Mouse (Mus musculus) neutrophil, adult 5-6 weeks (primary cell): Measurements from ENCODE around the gene Zfhx2. TPM values are rescaled to one million over a fixed set of nuclear protein-coding genes. Genes with fewer than 3 reads are reported as not detected.
A peak's percentile ranks its signal among the peaks of the same experiment; 100 is the strongest.

Experiments used
- ATAC-seq: fragments of 151-379, 151-347 bp; 2 replicates; pipeline ENCODE4 v1.8.0; 2017; ENCODE audit warnings: mild to moderate bottlenecking, moderate TSS enrichment; ENCODE audit not compliant: insufficient number of reproducible peaks, poor library complexity, low FRiP score, severe bottlenecking; ENCODE audit errors: extremely low read depth
- total RNA-seq: library from RNA; stranded (forward); fragments of 200-1000 nt; gene quantifications from 2 replicates; pipeline ENCODE4 v1.2.3, GENCODE M21; 2017

The Zfhx2 gene
- 7.2 and 7.8 TPM in 2 replicates for total RNA-seq

DNA sequence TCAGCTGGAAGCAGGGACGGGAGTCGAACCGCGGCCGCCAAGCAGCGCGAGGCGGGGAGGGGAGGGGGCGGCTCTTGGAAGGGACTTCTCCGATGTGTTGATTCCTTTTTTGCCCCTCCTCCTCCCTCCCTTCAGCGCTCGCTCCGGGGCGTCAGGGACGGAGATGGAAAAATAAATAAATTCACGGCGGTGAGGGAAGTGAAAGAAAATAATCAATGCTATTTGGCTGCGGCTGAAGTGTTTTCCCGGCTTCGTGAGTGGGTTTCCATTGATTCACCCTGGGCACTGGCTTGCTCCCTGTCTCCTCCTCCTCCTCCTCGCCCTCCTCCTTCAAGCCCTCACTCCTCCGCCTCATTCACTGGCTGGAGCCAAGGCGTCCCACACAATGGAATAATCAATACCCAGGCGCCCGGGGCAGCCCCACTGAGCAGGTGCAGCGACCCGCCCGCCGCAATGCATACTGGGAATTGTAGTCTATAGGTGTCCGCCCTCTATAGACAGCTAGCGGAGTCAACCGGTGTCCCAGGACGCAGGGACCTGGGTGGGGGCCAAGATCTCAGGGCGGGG lies at the start of gene Zfhx2:
Gene Zfhx2, minus strand, starts transcription at position 314 of the 567 bp plus-strand sequence.
- ATAC-seq = peak; percentile 84

DNA sequence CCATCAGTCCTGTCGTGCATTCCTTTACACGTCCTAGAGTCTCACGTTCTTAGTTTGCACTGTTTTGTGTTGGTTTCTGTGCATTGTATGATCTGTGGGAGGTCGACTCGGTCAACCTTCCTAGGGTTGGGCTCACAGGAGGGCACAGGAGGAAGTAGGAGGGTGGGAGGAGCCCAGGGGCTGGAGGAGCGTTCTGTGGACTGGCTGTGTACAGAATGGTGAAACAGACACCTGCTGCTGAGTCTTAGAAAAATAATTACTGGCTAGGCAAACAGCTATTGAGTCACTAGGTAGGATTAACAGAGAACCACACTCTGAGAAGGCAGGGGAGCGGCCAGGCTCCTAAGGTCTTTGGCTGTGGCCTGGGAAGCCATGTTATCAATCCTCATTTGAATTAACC lies 47.2 kb upstream of the Zfhx2 start:
- ATAC-seq = no peak

DNA sequence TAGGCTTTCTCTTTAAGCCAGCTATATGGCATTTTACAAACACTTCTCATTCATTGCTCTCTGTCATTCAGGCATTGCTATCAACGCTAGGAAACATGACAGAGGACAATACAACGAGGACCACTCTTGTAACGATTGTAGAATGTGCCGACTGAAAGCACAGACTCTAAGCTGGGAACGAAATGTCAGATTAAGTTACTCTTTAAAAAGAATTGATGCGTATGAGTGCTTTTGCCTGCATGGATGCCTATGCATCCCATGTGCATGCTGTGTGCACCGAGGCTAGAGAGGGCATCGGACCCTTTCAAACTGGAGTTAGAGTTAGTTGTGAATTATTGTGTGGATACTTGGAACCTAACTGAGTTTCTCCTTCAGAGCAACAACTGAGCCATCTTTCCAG lies 43.6 kb upstream of the Zfhx2 start:
- no peak for ATAC-seq

DNA sequence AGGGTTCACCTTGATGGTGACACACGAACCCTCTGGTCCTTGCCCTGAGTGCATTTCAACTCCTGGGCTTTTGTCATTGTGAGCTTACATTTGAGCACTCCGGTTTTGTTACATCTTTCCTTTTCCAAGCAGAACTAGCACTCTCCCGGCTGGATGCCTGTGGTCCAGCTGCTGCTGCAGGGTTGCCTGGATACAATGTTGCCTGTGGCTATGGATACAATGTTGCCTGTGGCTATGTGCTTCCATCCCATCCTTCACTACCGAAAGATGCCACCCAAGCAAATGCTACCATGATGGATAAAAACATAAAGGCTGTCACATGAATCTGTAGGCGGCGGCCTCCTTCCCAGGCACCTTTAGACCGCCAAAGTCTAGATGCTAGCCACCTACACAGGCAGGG lies 34.4 kb upstream of the Zfhx2 start:
- ATAC-seq = no peak

DNA sequence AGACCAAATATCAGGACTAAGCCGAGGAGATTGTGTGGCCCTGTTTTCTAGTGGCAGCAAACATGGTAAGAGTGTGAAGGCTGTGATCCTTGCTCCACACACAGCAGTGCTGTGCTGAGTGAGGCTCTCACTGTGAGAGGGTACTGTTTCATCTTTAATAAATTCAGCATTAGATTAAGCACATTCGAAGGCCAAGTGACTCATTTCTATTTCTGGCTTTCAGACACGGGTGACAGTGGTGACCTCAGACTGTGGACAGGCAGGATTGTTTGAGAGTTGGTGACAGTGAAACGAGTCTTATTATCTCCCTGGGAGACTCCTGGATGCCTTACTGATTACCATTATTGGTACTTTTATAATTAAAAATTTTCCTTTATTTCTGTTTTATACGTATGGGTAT lies 33.6 kb upstream of the Zfhx2 start:
- ATAC-seq = no peak

DNA sequence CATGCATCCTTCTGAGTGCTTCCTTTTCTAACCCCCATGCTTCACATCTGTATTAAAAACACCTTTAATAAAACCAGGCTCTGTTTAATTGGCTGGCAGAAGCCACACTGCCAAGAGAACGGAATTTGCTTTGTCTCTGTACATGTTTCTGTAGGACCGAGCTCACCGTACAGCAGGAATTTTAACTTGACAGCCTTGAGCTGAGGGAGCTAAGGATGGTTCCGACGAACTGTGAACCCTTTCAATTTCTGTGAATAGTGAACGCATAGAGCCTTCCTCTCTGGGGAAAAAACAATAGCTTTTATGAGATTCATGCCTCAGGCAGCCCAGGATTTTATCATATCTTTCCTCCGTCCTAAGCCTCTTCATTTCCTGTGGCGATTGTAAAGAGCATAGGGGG lies 30.2 kb upstream of the Zfhx2 start:
- ATAC-seq = no peak

DNA sequence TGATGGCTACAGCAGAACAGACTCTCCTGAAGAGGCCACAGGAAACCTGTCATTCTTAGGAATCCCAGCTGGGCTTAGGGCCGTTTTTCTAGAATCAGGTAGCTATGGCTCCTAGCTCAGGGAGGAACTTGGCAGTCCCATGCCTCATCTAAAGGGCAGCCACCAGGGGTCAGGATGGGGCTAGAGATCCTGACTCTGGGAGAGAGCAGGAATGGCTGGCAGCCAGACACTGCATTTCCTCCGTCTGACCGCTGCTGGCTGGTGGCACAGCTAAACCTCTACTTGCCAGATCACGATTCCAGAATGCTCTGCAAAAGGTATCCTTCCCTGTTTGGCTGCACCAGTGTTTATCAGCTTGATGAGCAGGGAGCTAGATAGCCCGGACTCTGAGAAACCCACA lies 29.8 kb upstream of the Zfhx2 start:
- no peak for ATAC-seq

DNA sequence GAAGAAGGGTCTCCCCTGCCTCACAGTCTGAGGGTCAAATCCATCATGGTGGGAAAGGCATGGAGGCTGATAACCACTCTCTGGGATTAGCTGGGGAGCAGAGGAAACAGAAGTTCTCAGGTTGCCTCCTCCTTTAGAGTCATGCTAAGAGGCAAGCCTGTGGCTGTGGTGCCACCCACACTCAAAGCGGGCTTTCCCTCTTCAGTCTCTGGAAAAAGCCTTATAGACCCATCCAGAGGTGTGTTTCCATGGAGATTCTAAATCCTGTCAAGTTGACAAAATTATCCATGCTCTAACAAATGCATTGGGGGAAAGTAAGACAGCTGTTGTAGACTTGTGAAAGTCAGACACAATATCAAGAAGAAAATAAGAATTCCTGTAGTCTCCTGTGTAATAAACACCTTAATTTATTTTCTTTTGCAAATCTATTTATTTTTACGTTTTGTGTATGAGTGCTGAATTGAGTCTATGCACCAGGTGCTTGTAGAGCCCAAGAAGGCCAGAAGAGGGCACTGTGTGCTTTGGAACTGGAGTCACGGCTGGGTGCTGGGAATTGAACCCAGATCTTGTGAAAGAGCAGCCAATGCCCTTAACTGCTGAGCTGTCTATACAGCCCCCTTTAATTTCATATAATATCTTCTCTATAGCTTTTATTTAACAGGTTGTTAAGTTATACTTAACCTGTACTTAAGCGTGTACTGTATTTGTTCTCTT lies 27.5 kb upstream of the Zfhx2 start:
- no peak for ATAC-seq

DNA sequence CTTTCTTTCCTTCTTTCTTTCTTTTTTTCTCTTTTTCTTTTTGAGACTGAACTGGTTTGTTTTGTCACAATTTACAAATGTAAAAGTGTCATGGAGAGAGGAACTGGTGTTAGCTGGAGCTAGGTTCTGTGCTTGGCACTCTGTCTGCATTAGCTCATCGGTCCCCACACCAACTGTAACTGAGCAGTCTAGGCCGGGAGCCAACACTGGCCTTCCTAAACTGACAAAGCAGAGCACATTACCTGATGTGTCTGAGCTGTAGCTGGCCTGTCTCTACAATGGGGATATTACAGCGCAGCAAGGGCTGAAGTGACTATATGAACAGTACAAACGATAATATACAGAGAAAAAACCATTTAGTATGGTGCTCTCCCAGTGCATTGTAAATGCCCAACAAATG lies 26.7 kb upstream of the Zfhx2 start:
- ATAC-seq = no peak

DNA sequence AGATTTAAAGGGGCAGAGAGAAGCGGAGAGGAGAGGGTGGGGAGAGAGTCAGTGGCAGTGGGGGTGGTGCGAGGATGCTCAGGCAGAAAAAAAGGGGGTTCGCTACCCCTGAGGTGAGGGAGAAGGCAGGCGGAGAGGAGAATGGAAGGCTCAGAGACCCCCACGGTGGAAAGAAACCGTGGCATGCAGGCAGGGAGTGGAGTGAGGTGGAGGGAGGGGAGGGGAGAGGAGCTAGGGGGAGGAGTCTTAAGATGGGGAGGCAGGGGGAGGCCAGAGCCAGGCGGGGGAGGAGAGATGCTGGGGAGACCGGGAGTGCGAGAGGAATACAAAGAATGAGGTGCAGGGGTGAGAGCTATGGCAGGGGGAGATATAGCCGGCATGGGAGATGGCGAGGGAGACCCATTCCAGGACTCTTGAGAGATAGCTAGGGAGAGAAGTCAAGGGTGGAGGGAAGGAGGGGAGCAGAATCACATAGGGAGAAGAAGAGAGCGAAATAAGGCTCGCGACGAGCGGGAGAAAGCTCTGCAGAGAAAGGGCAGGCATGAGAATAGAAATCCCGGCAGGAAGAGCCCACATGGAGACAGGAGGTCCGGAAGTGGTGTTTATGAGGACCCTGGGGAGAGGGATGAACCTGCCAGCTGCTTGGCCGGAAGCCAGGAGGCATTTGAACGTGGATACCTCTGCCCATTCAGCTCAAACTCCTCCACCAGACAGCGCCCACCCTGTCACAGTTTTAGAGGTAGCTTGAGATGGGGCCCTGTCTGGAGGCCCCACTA lies 24.5 kb upstream of the Zfhx2 start, which contains the start of gene Jph4:
Gene Jph4, minus strand, starts transcription at position 511 of the 776 bp plus-strand sequence.
- ATAC-seq = no peak

DNA sequence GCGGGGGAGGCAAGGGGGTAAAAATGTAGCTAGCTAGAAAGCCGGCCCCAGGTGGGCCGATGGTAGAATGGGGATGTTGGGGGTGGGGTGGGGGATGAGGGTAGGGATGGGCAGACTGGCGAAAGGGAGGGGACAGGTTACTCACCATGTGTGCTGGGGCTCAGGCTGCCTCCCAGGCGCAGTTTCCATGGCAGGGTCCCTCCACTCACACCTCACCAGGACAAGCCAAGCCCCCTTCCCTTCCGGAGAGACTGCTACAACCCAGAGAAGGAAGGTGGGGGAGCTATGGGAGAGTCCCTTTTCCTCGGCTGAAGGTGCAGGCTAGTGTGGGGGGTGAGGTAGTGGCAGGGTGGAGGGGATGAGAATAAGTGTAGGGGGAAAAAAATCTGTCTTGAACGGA lies 23.7 kb upstream of the Zfhx2 start:
- ATAC-seq = no peak

DNA sequence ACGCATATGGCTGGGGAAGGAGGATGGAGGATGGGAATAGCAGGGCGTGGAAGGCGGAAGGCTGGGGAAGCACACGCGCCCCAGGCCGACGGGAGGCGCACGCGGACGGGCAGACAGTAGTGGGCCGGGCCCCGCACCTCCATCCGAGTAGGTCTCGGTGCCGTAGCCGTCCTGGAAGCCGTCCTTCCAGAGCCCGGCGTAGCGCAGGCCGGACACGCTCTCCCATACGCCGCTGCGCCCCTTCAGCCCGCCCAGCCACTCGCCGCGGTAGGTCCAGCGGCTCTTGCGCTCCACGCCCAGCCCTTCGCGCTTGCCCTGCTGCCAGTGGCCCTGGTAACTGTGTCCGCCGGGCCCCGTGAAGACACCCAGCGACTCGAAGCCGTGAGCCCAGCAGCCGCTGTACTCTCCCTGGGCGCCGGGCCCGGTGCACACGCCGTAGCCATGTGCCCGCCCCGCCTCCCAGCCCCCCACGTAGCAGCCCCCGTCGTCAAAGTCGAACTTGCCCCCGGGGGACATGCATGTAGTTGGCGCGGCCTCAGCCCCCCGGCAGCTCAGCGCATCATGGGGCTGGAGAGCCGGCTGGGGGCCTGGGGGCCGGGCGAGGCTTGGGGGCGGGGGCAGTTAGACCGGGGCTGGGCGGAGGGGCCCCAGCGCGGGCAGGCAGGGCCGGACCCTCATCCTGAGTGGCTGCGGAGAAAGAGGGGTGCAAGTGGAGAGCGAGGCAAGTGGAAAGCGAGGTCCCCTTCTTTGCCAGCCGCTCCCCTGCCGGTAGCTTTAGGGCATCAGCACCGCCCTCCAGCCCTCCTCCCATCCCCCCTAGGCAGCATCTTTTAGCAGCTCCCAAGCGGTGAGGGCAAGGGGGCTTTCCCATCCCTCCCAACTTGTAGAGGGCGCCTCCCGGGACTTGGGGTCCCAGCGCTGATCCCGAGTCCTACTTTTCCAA lies 22.9 kb upstream of the Zfhx2 start:
- no peak for ATAC-seq

DNA sequence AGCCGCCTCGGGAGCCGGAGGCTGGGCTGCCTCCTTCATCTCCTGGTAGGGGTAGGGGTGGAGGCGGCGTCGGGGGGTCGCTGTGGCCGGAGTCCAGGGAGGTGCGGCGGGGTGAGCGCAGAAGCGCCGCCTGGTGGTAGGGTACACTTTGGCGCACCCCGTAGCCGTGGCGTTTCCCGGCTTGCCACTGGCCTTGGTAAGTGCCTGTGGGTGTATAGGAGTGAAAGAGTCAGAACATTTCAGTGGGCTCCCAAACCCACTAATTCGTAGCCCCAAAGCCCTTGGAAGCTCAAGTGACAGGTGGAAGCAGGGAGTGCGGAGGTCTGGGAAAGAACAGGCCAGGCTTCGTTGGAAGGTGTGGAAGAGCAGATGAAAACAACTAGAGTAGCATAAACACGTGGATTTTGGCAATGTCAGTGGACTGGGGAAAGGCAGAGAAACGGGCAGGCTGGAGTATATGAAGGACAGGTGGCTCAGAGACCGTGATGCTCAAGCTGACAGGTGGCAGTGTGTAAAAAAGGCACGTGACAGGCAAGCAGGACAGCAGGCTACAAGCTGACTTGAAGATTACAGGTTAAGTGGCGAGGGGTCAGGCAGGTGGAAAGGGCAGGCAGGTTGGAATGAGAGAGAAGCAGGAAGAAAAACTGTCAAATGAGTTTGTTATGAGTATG lies 22.0 kb upstream of the Zfhx2 start:
- no peak for ATAC-seq

DNA sequence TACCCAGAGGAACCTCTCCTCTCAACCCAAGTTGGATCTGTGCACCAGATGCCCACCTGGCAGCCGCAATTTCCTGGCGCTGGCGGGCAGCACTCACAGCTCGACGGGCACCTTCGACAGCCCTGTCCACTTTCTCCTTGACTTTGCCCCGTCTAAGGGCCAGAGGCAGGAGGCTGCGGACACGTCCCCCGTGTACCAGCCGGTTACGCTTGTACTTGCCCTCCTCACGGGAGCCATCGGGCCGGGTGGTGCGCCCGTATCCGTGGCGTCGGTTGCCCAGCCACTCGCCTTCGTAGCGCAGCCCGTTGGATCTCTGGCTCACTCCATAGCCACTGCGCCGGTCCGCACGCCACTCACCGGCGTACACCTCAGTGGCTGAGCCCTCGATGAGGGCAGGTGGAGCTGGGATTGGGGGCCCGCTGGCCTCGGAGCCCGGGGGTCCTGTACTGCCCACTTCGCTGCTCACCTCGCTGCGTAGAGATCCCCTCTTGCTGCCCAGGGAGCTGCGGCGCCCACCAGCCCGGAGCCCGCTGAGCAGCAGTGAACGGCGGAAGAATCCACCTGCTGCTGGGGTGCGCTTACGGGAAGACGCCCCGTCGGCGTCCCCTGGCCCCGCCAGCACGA lies 21.3 kb upstream of the Zfhx2 start:
- ATAC-seq = no peak

DNA sequence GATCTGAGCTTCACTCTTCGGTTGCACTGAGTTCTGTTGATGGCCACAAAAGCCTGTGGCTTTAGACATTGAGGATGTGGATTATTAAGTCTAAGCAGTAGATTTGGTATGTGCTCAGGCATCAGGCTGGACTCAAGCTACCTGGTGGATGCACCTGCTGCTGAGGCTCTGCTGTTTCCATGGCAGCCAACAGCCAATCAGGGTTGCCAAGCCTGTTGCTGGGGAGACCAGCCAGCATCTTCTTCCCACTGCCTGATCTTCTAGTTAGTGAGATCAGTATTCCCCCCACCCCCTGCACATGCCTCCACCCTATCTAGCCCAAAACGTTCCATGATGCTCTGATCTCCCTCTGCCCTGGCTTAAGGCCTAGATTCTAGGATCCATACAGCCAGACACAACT lies 19.6 kb upstream of the Zfhx2 start:
- no peak for ATAC-seq

DNA sequence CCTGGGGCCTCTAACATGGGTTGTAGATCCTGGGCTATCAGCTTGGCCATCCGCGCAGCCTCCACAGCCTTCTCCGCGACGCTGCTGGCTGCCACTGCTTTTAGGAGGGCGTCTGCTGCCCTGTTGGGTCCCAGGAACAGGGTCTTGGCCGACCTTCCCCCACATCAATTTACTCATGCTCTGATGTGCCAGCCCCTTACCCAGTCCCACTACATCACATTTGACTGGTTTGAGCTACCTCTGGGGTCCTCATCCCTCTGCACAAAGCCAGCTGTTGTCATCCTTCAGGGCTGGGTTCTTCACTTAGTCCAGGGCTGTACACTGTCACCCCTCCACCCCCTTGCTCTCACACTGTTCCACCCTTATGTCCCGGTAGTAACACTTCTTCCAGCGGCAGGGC lies 18.0 kb upstream of the Zfhx2 start:
- no peak for ATAC-seq

DNA sequence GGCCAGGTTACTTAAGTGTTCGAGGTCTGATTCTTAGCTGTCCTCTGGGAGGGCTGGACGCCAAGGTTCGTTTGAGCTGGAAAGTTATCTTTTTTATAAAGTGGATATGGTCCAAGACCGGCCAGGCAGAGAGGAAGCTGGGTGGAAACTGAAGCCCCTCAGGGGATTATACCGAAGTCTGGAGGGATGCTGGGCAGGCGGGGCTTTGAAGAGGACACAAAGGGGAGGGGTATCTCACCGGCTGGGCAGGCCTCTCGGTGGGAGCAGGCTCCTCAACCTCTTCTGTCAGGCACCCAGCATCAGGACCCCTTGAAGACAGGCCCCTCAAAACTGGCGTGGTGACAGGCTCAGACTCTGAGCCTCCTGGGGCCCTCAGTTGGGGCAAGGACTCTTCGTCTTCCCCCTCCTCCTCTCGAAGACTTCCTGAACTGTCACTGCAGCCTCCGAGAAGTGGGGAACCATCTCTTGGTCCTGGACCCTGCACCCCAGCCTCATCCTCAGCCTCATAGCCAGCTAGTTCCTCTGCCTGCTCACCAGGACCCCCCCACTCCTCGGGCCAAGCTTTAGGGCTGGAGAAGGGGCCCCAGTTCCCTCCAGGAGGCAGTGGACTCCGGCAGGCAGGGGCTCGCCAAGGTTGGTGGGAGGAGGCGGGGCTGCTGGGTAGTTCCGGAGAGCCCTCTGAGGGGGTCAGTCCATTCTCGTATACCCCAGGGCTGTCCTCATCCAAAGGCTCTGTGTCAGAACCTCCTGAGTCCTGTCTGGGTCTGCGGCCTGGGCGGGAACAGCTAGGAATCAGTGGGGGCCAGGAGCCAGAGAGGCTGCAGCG lies 17.1 kb upstream of the Zfhx2 start:
- ATAC-seq = no peak
